Mouse (Mus musculus): ENCODE measurements around the gene Adam23.

GRCm38 (mm10) chr1:63493325-63493724, 47.6 kb downstream of the Adam23 start:
- no peak for TF ChIP-seq CTCF (IDR thresholded peaks at IDR 0.05; ENCODE audit: insufficient read depth, low read length)
- TF ChIP-seq POLR2A (IDR thresholded peaks at IDR 0.05; ENCODE audit: borderline replicate concordance, extremely low read depth, low read depth, low read length), result no peak
